Mouse (Mus musculus) heart, adult 2 months (tissue): ENCODE data around the gene Chaf1b. TPM values are rescaled to one million over a fixed set of nuclear protein-coding genes. Genes with fewer than 3 reads are reported as not detected.

Experiments
- DNase-seq, 2 experiments: peaks; one replicate each; pipeline ENCODE4 v3.0.0; 2021
- H3K27ac ChIP-seq: fragments of 200-600 bp; 2 replicates; pipeline ENCODE4 v1.8.1; 2022
- H3K27me3 ChIP-seq: fragments of 200-500 bp; 2 replicates; pipeline ENCODE4 v1.6.1; 2012; ENCODE audit warnings: mild to moderate bottlenecking, low read length, inconsistent platforms, mixed read lengths; ENCODE audit not compliant: control insufficient read depth, insufficient read depth
- H3K36me3 ChIP-seq: fragments of 200-500 bp; 2 replicates; pipeline ENCODE4 v1.6.1; 2012; ENCODE audit warnings: low read length, inconsistent platforms; ENCODE audit not compliant: control insufficient read depth, insufficient read depth
- H3K4me1 ChIP-seq: fragments of 200-500 bp; 2 replicates; pipeline ENCODE4 v1.6.1; 2011; ENCODE audit warnings: low read length; ENCODE audit not compliant: control insufficient read depth, insufficient read depth
- H3K4me3 ChIP-seq: fragments of 200-600 bp; 2 replicates; pipeline ENCODE4 v1.8.1; 2022
- H3K79me2 ChIP-seq: fragments of 200-500 bp; replicated peaks from 2 replicates; pipeline ENCODE4 v1.6.1; 2012; ENCODE audit warnings: mild to moderate bottlenecking, inconsistent platforms, low read length, moderate library complexity, mixed read lengths; ENCODE audit not compliant: control insufficient read depth, insufficient read depth
- H3K9ac ChIP-seq: fragments of 200-500 bp; 2 replicates; pipeline ENCODE4 v1.6.1; 2012; ENCODE audit warnings: low read depth, mild to moderate bottlenecking, control low read depth, inconsistent platforms, low read length, mixed read lengths
- CTCF ChIP-seq: fragments of 200-600 bp; IDR thresholded peaks from 2 replicates; pipeline ENCODE4 v1.8.1; 2022; ENCODE audit warnings: antibody characterized with exemption, mild to moderate bottlenecking, moderate library complexity
- EP300 ChIP-seq: fragments of 200-500 bp; IDR thresholded peaks from 2 replicates; pipeline ENCODE4 v1.6.1; 2011; ENCODE audit warnings: low read depth, low read length, control low read depth; ENCODE audit not compliant: insufficient read depth
- POLR2A ChIP-seq: fragments of 200-500 bp; IDR thresholded peaks from 2 replicates; pipeline ENCODE4 v1.6.1; 2011; ENCODE audit warnings: mild to moderate bottlenecking, low read depth, low read length, control low read depth; ENCODE audit not compliant: insufficient read depth
- WGBS: fragments of 180-500 bp; shearing (Covaris S2); methylation state at CpG from one replicate; pipeline ENCODE4 v1.1.7; 2018; 5-methylcytosine and 5-hydroxymethylcytosine counted together
- intact Hi-C: fragments of 180-260 bp; cut with DNase I; formaldehyde crosslinking; loops from one replicate; pipeline ENCODE4 v1.15.1; 2025
- polyA plus RNA-seq: library from polyadenylated mRNA; depleted of rRNA; stranded (reverse); fragments of >200 nt; gene quantifications from 2 replicates; pipeline ENCODE4 v1.2.3, GENCODE M21; 2012
- total RNA-seq, 2 experiments: library from RNA; stranded (reverse); gene quantifications; 2 replicates each; pipeline ENCODE4 v1.2.3; 2021

Chaf1b gene
- total and polyA plus RNA-seq, 3 experiments = 0.55 to 1.4 (median 0.70) TPM

DNA sequence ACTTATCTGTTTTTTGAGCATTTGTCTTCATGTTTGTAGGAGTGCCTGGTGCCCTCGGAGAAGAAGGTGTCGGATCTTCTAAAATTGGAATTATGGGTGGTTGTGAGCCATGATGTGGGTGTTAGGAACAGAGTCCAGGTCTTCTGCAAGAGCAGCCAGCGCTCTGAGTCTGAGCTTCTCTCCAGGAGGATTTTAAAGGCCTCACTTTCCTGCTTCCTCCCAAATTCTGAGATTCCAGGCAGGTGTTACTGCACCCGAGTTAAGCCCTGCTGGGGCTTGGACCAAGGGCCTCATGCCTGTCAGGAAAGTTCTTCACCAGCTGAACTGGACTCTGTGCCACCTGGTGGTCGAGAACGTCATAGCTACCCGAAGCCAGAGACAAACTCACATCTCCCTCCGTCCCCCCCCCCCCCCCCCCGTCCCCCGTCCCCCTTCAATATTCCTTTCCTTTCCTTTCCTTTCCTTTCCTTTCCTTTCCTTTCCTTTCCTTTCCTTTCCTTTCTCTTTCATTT, 31.7 kb downstream of the Chaf1b start:
- 43% methylated on average over 10 of the region's 10 CpGs for WGBS
- intact Hi-C loops = loop anchor here (10.0 kb wide), 1 partner anchor 231 kb away; the partner anchor contains the start of gene Cbr3
- H3K27me3 ChIP-seq = no peaks in the 10 kb centered on the region
- TF ChIP-seq EP300 (no peak), CTCF (peak; percentile 48)
- H3K9ac ChIP-seq = no peak overlapping the region
- no peaks in the 10 kb centered on the region for H3K79me2 ChIP-seq
- no peak overlapping the region for H3K4me3 ChIP-seq
- no peaks in the 10 kb centered on the region for H3K36me3 ChIP-seq
- no peaks in the 10 kb centered on the region; the same call in 1 of the 2 replicates for H3K4me1 ChIP-seq
- no peak overlapping the region for H3K27ac ChIP-seq
- DNase-seq = peak in 1 of 2 experiments; percentile 23

DNA sequence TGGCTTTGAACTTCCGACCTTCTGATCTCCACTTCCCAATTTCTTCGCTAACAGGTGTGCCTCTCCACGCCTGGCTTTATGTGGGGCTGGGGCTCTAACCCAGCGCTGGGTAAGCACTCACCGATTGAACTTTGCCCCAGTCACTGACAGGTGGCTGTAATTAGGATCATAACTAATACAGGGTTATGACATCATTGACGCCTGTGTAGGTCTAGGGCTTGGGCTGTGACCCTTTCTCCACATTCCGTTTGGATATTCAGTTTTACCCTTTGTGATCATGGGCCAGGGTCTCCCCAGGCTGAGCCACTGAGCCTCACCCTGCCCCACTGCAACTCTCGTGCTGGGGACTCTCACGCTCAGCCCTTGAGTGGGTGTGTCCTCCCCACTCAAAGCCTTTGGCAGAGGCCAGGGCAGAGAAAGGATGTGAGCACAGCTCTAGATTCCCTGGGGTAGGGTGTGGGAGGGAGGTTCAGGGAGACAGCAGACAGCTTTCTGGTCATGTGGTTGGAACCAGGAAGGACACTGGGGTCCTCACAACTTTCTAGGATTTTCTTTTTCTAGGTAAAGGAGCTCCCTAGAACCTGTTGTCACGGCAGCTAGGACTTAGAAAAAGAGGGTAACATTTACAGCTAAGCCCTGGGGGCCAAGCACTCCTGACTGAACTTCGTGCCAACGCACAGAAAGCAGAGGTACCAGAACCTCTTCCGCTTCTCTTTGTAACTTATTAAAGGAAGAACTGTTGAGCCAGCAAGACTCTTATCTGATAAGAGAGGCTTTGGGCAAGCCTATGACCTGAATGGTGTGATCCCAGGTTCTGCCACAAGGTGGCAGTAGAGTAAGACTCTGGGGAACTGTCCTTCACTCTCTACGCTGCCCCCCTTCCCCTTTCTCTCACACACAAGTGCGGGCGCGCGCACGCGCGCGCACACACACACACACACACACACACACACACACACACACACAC, 34.3 kb downstream of the Chaf1b start:
- Histone ChIP-seq H3K27me3 (no peaks in the 10 kb centered on the region), H3K27ac (no peak overlapping the region), H3K4me1 (no peaks in the 10 kb centered on the region; the same call in 1 of the 2 replicates), H3K4me3 (no peak overlapping the region), H3K36me3 (no peaks in the 10 kb centered on the region), H3K79me2 (no peaks in the 10 kb centered on the region), H3K9ac (no peak overlapping the region)
- TF ChIP-seq EP300 (no peak), CTCF (peak; percentile 81)
- 30% methylated on average over 22 of the region's 22 CpGs for WGBS
- intact Hi-C loops = loop anchor here (2.0 to 10.0 kb wide), 2 partner anchors 59 to 233 kb away; partner anchors contain the start of gene Cbr3
- peak; percentile 73 to 82 for DNase-seq

DNA sequence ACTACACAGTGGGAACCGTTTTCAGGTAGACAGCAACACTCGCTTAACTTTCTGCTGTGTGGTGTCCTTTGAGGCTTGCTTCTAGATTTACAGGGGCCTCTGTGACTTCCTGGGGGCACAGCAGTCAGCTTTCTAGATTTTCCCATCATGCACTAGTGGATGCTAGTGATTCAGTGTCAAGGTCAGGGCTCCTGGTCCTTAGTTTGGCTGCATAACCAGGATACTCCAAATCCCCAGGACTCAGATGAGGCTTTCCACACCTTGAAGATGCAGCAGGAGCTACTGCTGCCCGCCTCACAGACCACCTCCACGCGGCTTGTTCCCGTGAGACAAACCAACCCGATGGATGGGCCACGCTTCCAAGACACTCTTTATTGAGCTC, 35.0 kb downstream of the Chaf1b start:
- Histone ChIP-seq H3K27me3 (no peaks in the 10 kb centered on the region), H3K36me3 (no peaks in the 10 kb centered on the region), H3K27ac (no peak overlapping the region), H3K9ac (no peak overlapping the region), H3K4me1 (no peaks in the 10 kb centered on the region; the same call in 1 of the 2 replicates), H3K4me3 (no peak overlapping the region), H3K79me2 (no peaks in the 10 kb centered on the region)
- TF ChIP-seq POLR2A = no peak
- no peak for TF ChIP-seq CTCF
- no peak for TF ChIP-seq EP300
- intact Hi-C loops = loop anchor here (10.0 kb wide), 1 partner anchor 234 kb away; the partner anchor contains the start of gene Cbr3
- 62% methylated on average over 8 of the region's 8 CpGs for WGBS
- no peak for DNase-seq

DNA sequence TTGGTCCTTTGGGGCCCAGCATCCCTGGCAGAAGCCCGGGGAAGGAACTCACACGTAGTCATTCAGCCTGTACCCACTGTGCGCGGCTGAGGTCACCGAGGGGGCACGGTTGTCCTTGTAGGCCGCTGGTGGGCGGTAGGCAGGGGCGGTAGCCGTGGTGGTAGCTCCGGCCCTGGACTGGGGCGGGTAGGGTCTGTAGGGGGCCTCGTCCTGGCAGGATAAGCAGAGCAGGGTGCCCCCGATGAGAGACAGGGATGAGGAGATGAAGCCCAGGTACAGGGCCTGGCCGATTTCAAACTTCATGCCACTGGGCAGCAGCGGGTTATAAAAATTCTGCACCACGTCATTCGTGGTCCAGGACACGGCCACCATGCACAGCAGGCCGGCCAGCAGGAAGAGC, 35.5 kb downstream of the Chaf1b start:
- no peak overlapping the region for H3K27ac ChIP-seq
- WGBS = 84% methylated on average over 20 of the region's 20 CpGs
- TF ChIP-seq CTCF (no peak), POLR2A (no peak), EP300 (no peak)
- H3K4me1 ChIP-seq = no peaks in the 10 kb centered on the region; the same call in 1 of the 2 replicates
- H3K79me2 ChIP-seq = no peaks in the 10 kb centered on the region
- no peak overlapping the region for H3K4me3 ChIP-seq
- no peak for DNase-seq
- no peaks in the 10 kb centered on the region for H3K36me3 ChIP-seq
- intact Hi-C loops = loop anchor here (10.0 kb wide), 1 partner anchor 234 kb away; the partner anchor contains the start of gene Cbr3
- no peak overlapping the region for H3K9ac ChIP-seq
- H3K27me3 ChIP-seq = no peaks in the 10 kb centered on the region

DNA sequence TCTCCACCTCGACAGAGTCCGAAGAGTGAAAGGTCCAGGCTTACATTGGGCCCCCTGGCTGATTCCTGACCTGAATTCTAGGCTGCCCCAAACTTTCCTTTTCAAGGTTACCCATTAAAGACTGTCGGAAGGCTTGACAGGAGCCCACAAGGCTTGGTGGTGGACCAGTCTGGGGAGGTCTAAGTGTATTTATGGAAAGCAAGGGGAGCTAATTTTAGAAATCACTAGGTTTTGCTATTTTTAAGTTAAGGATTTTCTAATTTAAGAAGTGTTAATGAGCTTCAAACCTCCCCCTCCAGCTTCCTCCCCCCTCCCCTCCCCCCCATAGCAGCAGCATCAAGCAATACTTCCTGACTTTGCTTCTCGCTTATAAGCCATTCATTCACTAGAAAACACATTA, 37.0 kb downstream of the Chaf1b start:
- Histone ChIP-seq H3K4me3 (no peak overlapping the region), H3K4me1 (no peaks in the 10 kb centered on the region), H3K36me3 (no peaks in the 10 kb centered on the region), H3K27me3 (no peaks in the 10 kb centered on the region), H3K9ac (no peak overlapping the region), H3K79me2 (no peaks in the 10 kb centered on the region), H3K27ac (no peak overlapping the region)
- DNase-seq = no peak
- TF ChIP-seq POLR2A (no peak), CTCF (no peak), EP300 (no peak)
- WGBS = 50% methylated on average over 4 of the region's 4 CpGs
- intact Hi-C loops = no loop called here

DNA sequence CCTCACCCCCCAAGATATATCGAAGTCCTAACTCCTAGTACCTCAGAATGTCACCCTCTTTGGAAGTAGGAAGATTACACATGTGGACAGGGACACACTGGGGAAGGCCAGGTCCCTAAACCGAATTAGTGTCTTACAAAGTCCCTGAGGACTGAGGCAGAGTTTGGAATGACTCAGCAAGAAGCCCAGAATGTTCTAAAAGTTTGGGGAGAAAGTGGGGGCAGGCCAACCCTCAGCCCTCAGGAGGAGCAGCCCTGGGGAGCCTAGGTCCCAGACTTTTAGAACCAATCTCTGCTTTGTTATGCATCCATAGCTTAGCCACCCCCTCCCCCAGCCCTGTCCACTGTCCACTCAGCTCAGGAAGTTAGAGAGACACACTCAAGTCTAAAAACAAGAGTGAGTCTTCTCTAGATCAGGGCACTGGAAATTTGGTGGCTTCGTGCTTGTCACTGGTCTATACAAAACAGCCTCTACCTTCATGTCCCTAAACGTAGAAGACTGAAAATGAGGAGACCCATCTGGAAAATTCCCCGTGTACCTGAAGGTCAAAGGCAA, 39.2 kb downstream of the Chaf1b start:
- 74% methylated on average over 5 of the region's 5 CpGs for WGBS
- DNase-seq = no peak
- TF ChIP-seq POLR2A (no peak), EP300 (no peak), CTCF (no peak)
- Histone ChIP-seq H3K36me3 (no peaks in the 10 kb centered on the region), H3K4me3 (no peak overlapping the region), H3K4me1 (no peaks in the 10 kb centered on the region), H3K27ac (no peak overlapping the region), H3K9ac (no peak overlapping the region), H3K27me3 (no peaks in the 10 kb centered on the region), H3K79me2 (no peaks in the 10 kb centered on the region)
- intact Hi-C loops = no loop called here
